In genomic region chr19:9110182-9110869, GRCm38 (mm10) we compare ENCODE assay signal across 9 mouse cellular contexts. TPM values are rescaled to one million over a fixed set of nuclear protein-coding genes. Genes with fewer than 3 reads are reported as not detected.
DNase-seq lines count a peak whose midpoint lies in the region; ATAC-seq and TF ChIP-seq lines count a peak whose summit lies in the region.
"Had no signal": no experiment of that assay in that cellular context is flagged by ENCODE, and none has a peak within 500 bp of the region (broad histone marks: within the 10 kb centered on the region; RNA-seq: fewer than 3 reads in every experiment).

No protein-coding gene starts in this region.

- DNase-seq in gastrocnemius, adult 18-20 months (ENCODE audit: low spot score), result peak; percentile 75
- no peak for DNase-seq in gastrocnemius, postnatal 36 days
- peak; percentile 60 for DNase-seq in cerebellum, adult 18-20 months
- peak; percentile 57 for DNase-seq in hindlimb bud, embryonic 11.5 days (ENCODE audit: extremely low spot score, low read depth, low spot score)
- DNase-seq in left cerebral cortex, adult 2 months (ENCODE audit: extremely low spot score in 1 of 2, low spot score in 2 of 2), result peak in 1 of 2 experiments; percentile 41
- peak; percentile 37 for DNase-seq in midbrain, embryonic 10.5 days (ENCODE audit: low spot score)

- no peak overlapping the region for H3K4me3 ChIP-seq in forebrain, embryonic 15.5 days
- no peak overlapping the region for H3K4me3 ChIP-seq in left cerebral cortex, adult 2 months
- no peak overlapping the region for H3K4me3 ChIP-seq in midbrain, embryonic 10.5 days
- no peak overlapping the region for H3K4me3 ChIP-seq in stomach, embryonic 16.5 days (replicated peaks; ENCODE audit: low read length)
- H3K4me3 ChIP-seq: limb, embryonic 15.5 days had no signal

- ATAC-seq in forebrain, embryonic 15.5 days (replicated peaks), result peak; percentile 85
- ATAC-seq in stomach, embryonic 16.5 days (ENCODE audit: insufficient read depth, low FRiP score), result peak; percentile 66; the same call in 1 of the 2 replicates

- no peaks in the 10 kb centered on the region for H3K27me3 ChIP-seq in forebrain, embryonic 15.5 days
- no peaks in the 10 kb centered on the region for H3K27me3 ChIP-seq in midbrain, embryonic 10.5 days (ENCODE audit: low read depth, poor library complexity, severe bottlenecking)
- H3K27me3 ChIP-seq in stomach, embryonic 16.5 days (ENCODE audit: control insufficient read depth, insufficient read depth, low read length), result no peaks in the 10 kb centered on the region
- H3K27me3 ChIP-seq: limb, embryonic 15.5 days had no signal

- H3K36me3 ChIP-seq in forebrain, embryonic 15.5 days, result peaks cover 16% of the 10 kb centered on the region; the same call in 1 of the 2 replicates
- H3K36me3 ChIP-seq in midbrain, embryonic 10.5 days, result 0 out of 2 replicates have a peak, but pooled peaks cover 5% of the 10 kb centered on the region
- H3K36me3 ChIP-seq in stomach, embryonic 16.5 days (ENCODE audit: control insufficient read depth, insufficient read depth, low read length), result no peaks in the 10 kb centered on the region

- intact Hi-C loops in gastrocnemius, postnatal 36 days (cut with DNase I), result loop anchor here (10.0 kb wide), 1 partner anchor 396 kb away; no protein-coding TSS in a partner anchor
- intact Hi-C loops in left cerebral cortex, adult 2 months (cut with DNase I), result loop anchor here (2.0 to 5.0 kb wide), 3 partner anchors 118 to 268 kb away; no protein-coding TSS in a partner anchor

- H3K9ac ChIP-seq in forebrain, embryonic 15.5 days (replicated peaks), result no peak overlapping the region
- no peak overlapping the region for H3K9ac ChIP-seq in stomach, embryonic 16.5 days (ENCODE audit: low read length)
- H3K9ac ChIP-seq: limb, embryonic 15.5 days had no signal

- H3K27ac ChIP-seq in forebrain, embryonic 15.5 days (replicated peaks), result no peak overlapping the region
- no peak overlapping the region for H3K27ac ChIP-seq in left cerebral cortex, adult 2 months
- no peak overlapping the region for H3K27ac ChIP-seq in midbrain, embryonic 10.5 days (replicated peaks)
- no peak overlapping the region for H3K27ac ChIP-seq in stomach, embryonic 16.5 days (ENCODE audit: low read length)
- H3K27ac ChIP-seq: limb, embryonic 15.5 days had no signal

- peak; percentile 88 for TF ChIP-seq CTCF in left cerebral cortex, adult 2 months (IDR thresholded peaks at IDR 0.05)

- H3K4me1 ChIP-seq in forebrain, embryonic 15.5 days, result no peaks in the 10 kb centered on the region
- H3K4me1 ChIP-seq in midbrain, embryonic 10.5 days, result peaks cover 5% of the 10 kb centered on the region
- peaks cover 16% of the 10 kb centered on the region for H3K4me1 ChIP-seq in stomach, embryonic 16.5 days (ENCODE audit: control insufficient read depth, insufficient read depth, low read length)

- no peak overlapping the region for H3K4me2 ChIP-seq in forebrain, embryonic 15.5 days (replicated peaks)
- H3K4me2 ChIP-seq in stomach, embryonic 16.5 days (ENCODE audit: low read depth, low read length), result no peak overlapping the region
- H3K4me2 ChIP-seq: limb, embryonic 15.5 days had no signal

- 55% methylated on average over 4 of the region's 4 CpGs for WGBS in forebrain, embryonic 15.5 days
- 55% methylated on average over 4 of the region's 4 CpGs for WGBS in midbrain, embryonic 10.5 days
- WGBS in stomach, embryonic 16.5 days, result 55% methylated on average over 4 of the region's 4 CpGs

- H3K9me3 ChIP-seq in forebrain, embryonic 15.5 days, result no peaks in the 10 kb centered on the region
- no peaks in the 10 kb centered on the region for H3K9me3 ChIP-seq in midbrain, embryonic 10.5 days (replicated peaks)
- H3K9me3 ChIP-seq in stomach, embryonic 16.5 days (replicated peaks; ENCODE audit: control insufficient read depth, low read length), result no peaks in the 10 kb centered on the region
- H3K9me3 ChIP-seq: limb, embryonic 15.5 days had no signal

RNA-seq across cellular contexts. Expression of gene Scgb1a1, which starts 22.6 kb away (rescaled TPM):
- not detected for total RNA-seq in gastrocnemius, adult 18-20 months (2021)
- total RNA-seq in gastrocnemius, postnatal 36 days (2021), result not detected
- not detected in 2 replicates for polyA plus RNA-seq in forebrain, embryonic 15.5 days (2015; fragmentation: Nextera tagmentation; extraction: Ambion mirVana)
- not detected for total RNA-seq in left cerebral cortex, adult 2 months (2021)
- polyA plus RNA-seq in midbrain, embryonic 10.5 days (2016; fragmentation: Nextera tagmentation; extraction: Ambion mirVana), result not detected in 2 replicates
- polyA plus RNA-seq in stomach, embryonic 16.5 days (2015; fragmentation: Nextera tagmentation; extraction: Ambion mirVana), result 0.75 and 1.3 TPM in 2 replicates

RNA-seq across cellular contexts. Expression of gene Asrgl1, which starts 25.1 kb away (rescaled TPM):
- total RNA-seq in gastrocnemius, adult 18-20 months (2021), result 10 to 100 TPM; 44.3 to 47.3 TPM
- total RNA-seq in gastrocnemius, postnatal 36 days (2021), result 10 to 100 TPM; 30.2 to 32.2 TPM
- 32.0 and 33.5 TPM in 2 replicates for polyA plus RNA-seq in forebrain, embryonic 15.5 days (2015; fragmentation: Nextera tagmentation; extraction: Ambion mirVana)
- 100 to 1,000 TPM; 115 to 139 TPM for total RNA-seq in left cerebral cortex, adult 2 months (2021)
- 14.8 and 16.8 TPM in 2 replicates for polyA plus RNA-seq in midbrain, embryonic 10.5 days (2016; fragmentation: Nextera tagmentation; extraction: Ambion mirVana)
- polyA plus RNA-seq in stomach, embryonic 16.5 days (2015; fragmentation: Nextera tagmentation; extraction: Ambion mirVana), result 10.2 and 11.8 TPM in 2 replicates

Comparison
In these comparisons a context has a peak if more than half of its experiments do, and no peak if none do; other contexts are left out.
1. DNase-seq: peak in gastrocnemius, adult 18-20 months (single experiment), cerebellum, adult 18-20 months (2 of 2), hindlimb bud, embryonic 11.5 days (single experiment) and midbrain, embryonic 10.5 days (single experiment); none in gastrocnemius, postnatal 36 days (0 of 2).